Mouse (Mus musculus) heart, adult 18-20 months (tissue): Measurements from ENCODE around the gene Brinp1. TPM values are rescaled to one million over a fixed set of nuclear protein-coding genes. Genes with fewer than 3 reads are reported as not detected.
A peak's percentile ranks its signal among the peaks of the same experiment; 100 is the strongest.

Source experiments
- DNase-seq, 2 experiments: peaks; one replicate each; pipeline ENCODE4 v3.0.0; 2021 to 2022; ENCODE audit warnings: mixed read lengths in 1 of 2
- long read RNA-seq, 2 experiments: library from polyadenylated mRNA; stranded (forward); transcript quantifications; one replicate each; pipeline ENCODE4 v2.0.0; 2021
- total RNA-seq, 2 experiments: library from RNA; stranded (reverse); gene quantifications; 2 replicates each; pipeline ENCODE4 v1.2.3; 2021

Brinp1 gene
- total RNA-seq: under 1 TPM in 1 of 2 experiments, not detected in 1; 0.18 TPM
- long read RNA-seq, experiment 1: 0 reads
- long read RNA-seq, experiment 2: 0 reads

DNA sequence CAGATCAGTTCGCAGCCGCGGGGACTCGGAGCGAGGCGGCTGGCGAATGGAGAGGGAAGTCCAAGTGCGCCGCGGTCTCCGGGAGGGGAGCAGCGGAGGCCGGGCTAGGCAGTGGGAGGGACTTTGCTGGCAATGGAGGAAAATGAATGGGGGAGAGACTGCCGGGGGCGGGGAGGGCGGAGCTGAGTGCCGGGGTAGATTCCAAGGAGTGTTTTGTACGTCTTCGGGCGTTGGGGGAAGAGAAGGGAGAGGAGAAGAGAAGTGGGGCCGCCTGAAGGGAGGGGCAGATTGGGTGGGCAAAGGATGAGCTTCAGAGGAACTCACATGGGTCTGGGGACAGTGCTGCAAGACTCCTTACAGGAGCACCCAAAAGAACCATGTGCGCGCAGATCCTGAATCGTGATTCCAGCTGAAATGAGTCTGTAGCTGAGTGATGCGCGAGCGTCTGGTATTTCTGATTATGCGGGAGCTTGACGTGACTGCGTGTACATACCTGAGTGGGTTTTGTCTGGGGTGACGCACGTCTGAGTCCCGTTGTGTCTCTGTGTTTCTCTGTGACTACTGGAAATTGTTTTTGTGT is at the start of gene Brinp1:
Brinp1 (minus strand) TSS at position 76 of the 580 bp plus-strand sequence.
- no peak for DNase-seq

DNA sequence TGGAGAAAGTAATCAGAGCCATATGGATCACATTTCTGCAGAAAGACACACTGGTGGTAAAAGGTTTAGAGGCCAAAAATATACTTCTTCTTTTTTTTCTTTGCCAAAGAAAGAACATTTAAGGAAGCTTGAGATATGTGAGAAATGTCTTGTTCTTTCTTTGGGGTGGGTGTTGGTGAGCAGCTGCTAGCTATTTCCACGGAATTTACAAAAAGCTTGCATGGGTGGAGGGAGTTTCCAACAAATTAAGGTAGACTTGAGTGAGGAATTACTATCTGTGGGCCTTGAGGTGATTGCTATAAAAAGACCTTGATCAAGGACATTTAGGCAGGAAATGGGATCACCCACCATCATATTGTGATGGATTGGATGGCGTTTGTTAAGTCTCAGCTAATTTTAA is 3.1 kb upstream of the Brinp1 start:
- DNase-seq: no peak

DNA sequence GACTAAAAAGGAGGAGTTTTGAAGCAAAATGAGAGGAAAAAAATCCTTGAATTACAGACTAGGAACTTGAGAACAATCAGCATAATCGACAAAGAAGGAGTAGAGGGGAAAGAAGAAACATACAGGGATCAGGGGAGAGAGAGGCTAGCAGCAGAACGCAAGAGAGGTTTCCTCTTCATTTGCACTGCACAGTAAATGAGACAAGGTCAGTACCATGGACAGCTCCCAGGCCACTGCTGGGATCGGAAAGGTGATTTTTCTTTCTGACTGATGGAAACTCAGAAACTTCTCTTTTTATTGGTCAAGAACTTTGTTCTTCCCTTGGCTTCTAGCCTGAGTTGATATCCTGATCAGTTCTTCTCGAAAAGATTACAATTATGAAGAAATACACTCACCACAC is 1.4 kb upstream of the Brinp1 start:
- peak in 1 of 2 experiments; percentile 47 for DNase-seq

DNA sequence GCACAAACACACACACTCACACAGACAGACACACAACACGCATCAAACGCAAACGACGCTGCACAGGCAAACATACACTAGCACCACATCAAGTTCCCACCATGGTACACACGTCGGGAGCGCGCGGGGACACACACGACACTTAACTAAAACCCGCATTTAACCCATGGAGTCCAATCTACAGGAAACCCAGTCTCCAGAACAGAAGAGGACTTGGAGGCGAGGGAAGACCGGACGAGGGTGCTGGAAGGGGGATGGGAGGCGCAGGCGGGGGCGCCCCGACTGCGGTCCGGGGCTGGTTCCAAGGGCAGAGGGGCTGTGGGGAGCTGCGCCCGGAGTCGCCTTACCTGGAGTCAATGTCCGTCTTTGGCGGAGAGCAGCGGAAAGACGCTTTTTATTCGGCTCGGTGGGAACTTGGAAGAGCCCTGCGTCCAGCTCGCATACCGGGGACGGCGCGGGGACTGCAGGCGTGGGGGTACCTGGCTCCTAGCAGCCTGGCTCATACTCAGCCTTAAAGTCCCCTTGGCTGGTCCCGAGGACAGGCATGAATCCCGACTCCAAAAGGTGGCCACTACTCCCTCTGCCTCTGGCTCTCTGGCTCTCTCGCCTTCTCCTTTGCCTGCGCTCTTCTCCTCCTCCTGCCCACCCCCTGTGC is 403 bp downstream of the Brinp1 start:
- no peak for DNase-seq

DNA sequence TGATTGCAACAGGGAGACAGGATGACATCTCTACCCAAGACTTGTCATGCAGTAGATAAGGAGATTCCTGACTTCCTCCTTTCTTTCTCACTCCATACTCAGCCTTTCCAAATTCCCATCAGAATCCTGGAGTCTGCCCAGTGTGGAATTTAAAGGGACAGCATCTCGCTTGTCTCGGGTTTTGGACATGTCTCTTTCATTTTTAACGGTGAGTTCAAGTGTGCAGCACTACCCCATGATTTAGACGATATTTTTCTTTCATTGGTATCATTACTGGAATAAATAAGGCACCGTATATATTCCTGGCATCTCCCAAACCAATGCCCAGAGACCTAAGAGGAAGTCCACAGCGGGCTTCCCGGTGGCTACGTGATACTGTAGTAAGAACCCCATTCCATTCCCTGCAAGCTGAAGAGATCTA is 1.1 kb downstream of the Brinp1 start:
- no peak for DNase-seq

DNA sequence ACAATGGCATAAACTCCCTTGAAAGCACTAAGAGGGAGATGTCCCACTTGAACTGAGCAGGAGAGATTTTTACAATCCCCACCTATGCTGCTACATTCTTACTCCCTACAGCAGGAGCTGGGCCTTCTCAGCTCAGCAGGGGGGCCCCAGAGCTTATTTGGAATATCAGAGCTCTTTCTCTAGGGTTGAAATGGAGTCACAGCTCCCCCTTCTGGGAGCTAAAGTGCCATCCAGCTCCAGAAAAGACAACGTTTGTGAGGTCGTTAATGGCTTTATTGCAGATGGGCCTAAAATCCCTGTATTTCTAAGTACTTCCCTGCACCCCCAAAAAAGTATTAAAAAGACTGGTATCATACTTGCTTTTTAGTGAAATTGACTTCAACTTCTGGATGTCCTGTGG is 3.6 kb downstream of the Brinp1 start:
- no peak for DNase-seq

DNA sequence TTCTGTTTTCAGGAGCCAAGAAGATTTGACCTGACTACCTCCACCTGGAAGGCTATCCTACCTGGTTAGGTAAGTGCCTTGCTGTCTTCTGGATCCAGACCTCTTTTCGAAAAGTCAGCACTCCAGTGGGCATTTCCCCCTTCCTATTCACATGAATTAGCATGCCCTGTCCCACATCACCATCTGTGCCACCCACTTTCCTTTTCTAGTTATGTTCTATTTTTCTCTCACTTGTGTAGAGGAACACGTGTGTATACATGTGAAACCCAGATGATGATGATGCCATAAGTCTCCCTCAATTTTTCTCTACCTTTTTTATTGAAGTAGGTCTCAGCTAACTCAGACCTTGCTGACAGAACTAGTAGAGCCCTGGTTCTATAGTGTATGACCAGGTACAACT is 11.3 kb downstream of the Brinp1 start:
- no peak for DNase-seq

DNA sequence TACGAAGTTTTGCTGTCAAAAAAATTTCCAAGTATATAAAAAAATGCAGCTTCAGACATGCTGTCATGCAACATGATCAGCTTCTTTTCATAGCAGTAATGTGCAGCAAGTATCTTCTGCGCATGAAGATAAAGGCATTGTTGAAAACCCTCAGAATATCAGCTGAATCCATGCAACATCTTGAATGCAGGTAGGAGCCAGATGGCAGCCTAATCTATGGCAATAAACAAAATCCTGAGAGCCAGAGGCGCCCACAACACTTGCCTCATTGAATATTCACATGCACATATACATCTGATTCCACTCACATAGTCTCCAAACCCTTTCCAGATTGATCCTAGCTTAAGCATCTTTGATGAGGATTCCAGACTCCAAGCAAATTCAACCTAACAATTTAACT is 24.2 kb downstream of the Brinp1 start:
- no peak for DNase-seq

DNA sequence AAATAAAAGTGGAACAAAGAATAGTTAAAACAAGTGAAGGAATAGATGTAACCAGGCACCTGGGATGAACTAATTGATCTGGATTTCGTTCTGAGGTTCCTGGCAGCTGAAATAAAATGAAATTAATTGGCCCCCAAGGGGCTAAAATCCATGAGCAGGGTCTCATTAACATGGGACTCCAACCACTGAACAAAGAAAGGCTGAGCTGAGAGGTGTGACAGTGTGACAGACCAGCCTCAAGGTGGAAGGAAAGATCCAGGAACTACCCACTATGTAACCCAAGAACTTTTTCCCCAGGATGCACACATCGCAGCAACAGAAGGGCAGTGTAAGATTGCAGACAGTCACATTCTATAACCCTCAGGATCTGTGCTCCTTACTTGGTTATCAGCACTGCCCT is 28.1 kb downstream of the Brinp1 start:
- no peak for DNase-seq

DNA sequence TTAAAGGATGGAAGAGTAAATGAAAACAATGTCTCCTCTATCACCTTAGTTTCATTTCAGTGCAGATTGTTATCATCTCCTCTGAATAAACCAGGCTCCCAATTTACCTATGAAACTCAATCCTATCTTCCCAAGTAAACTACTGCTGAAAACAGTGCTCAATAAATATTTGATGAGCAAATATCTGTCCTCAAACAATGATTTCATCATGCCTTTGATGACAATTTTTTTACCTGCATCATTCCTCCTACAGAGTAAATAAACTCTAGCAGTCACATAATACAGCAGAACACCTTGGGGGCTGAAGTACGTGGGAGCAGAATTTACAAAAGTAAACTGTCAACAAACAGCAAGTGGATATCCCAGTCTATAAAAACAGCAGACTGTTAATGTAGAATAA is 31.3 kb downstream of the Brinp1 start:
- no peak for DNase-seq

DNA sequence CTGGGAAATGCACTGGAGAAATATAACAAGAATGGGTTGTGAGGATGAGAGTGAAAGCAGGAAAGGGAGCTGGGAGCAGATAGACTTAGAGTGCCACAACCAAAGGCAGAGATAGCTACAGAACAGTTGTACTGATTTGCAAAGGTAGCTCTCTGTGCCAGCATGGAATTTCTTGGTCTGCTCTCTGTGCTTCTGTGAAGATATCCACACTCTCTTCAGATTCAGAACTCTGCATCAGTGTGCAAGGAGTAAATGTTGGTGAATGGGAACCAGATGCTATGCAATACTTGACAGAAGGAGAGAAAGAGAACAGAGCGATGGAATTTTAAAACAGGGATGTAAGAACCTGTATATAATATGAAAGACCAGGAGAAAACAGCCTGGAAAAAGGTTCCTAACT is 31.7 kb downstream of the Brinp1 start:
- DNase-seq: no peak

DNA sequence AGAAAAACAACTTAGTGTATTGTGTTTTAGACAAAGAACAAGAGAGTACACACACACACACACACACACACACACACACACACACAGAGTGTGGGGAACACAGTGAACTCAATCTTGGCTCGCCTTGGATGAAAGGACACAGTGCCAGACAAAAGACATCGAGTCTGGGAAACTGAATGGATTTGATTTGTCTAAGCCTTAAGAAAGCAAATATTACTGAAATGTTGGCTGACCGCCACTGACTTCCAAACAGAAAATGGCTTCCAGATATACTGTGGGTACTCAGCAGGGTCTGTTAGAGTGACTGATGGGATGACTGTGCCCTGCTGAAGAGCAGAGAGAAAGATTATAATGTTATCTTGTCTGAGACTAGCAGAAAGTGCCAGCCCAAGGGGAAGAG is 34.1 kb downstream of the Brinp1 start:
- DNase-seq: no peak

DNA sequence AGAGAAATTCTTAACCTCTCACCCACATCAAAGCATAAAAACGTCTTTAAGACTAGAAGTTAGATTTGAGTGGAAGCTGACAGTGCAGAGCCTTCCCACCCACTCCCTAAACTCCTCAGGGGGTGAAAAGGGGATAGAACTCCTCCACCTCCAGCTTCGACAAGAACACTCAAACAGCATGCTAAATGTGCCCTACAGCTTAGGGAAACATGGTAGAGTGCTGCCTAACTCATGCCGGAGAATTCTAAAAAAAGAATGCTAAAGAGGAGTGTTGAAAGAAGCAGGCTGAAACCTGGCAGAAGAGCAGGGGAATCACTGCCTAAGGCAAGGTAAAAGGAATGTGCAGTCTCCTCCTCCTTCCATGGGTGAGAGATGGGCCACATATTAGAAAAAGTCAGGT is 43.3 kb downstream of the Brinp1 start:
- no peak for DNase-seq

DNA sequence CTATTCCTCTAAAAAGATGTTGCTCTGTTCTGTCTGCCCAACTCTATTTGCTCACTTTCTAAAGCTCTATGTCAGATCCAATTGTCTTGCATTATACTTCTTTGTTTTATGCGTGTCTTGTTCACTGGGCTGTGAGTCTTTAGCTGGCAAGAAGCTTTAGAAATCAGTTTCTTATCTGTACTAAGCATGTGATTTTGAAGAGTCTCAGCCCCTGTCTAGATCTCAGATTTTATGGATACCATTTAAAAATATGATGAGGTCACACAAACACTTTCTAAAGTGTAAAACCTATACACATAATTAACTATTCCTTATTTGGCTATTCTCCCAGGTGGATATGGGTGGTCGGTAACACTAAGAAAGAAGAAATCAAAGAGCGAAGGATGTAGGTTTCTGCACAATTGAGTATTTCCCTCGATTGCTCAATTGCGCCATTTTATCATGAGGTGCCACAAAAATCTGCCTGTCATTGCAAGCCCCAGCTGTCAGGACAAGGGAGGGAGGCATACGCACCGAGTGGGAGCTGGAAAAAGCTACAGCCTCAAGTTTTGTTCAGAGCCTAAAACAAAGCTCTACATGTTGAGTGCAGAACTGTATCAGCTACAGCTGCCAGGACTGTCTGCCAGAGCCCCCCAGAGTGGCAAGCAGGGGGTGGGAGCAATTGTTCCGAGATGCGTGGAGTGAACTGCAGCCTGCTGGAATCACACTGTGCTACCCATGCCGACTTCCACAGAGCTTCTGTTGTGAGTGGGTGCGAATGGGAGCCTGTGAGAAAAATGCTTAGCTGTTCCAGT is 47.6 kb downstream of the Brinp1 start:
- no peak for DNase-seq

DNA sequence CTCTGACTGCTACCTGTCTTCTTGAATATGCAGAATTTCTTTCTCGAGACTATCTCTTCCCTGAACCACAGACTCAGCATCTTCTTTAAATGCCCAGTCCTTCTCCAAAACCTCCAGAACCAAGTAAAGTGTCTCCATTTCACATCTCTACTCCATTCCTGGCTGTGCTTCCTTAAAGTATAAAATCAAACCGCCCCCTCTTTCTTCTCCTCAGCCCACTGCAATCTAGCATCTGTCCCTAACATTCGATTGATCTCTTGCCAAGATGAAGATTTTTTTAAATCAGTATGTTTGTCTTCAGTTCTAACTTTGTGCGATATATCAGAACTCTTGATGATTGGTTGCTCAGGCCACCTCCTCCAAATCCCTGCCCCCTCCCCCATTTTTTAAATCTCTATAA is 63.7 kb downstream of the Brinp1 start:
- no peak for DNase-seq

DNA sequence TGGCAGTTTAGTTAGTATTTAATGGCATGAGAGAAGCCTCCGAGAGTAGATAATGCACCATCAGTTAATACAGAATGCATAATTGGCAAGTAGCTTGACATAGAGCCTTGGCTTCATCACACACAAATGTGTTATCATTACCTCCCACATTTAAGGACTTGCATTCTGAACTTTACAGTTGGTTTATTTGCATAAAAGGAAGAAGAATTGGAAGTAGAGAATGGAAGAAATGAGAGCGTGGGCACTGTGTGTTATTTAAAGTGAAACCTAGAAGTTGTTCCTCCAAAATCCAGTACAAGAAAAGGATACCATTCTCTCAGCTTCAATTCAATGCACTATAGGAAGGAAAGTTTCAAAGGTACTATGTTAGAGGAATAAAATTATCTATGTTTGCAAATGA is 67.9 kb downstream of the Brinp1 start:
- no peak for DNase-seq

DNA sequence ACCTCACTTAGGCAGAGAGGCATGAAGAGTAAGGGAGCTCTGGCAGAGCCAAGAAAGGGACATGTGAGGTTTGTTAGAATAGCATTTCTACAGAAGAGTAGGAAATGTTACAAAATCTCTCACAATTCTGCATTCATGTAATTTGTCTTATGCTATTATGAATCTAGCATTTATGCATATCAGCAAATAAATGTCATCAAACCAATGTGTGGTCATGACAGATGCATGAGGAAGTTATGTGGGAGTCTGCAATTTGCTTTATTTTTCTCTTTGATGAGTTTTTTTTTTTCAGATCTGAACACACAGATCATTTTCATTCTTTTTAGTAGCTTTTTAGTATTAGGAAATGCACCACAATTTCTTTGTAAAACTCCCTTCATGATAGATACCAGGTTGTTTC is 82.2 kb downstream of the Brinp1 start:
- no peak for DNase-seq

DNA sequence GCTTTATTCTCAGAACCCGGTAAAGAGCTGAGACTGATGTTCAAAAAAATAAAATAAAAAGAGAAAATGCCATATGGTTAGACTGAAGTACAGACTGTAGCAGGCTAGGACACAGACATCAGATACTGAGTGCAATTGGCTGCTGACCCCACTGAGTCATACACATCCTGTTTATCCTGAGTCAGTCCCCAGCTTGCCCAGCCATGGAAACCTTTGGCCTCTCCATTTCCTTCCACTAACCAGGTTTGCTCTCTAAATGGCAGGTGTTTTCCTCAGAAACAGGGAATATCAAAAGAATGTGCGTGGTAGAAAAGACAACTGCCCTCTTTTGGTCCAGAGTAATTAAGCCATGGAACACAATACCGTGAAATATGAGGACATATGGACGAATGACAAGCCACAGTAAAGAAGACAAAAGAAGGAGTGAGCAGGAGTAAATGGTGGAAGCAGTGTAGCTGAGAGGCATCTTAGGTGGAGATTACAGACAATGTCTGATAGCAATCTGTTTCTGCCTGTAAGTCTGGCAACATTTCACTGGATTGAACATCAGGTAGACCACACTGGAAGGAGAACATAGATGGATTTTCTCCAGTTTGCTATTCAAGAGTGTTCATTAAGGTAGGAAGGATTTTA is 88.9 kb downstream of the Brinp1 start:
- no peak for DNase-seq

DNA sequence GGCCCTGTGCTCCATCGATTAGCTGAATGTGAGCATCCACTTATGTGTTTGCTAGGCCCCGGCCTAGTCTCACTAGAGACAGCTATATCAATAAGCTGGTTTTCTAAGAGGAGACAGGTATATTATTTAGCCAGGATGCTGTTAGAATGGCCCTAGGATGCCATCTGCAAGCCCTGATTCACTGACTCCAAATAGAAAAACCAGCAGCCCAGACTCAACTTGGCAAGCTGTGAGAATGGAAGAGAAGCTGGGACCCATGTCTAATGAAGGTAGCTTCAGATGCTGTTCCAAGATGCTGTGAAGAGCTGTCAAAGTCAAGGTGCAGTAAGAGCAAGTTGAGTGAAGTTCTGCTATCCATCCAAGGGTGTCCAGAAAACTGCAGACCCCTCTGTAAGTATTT is 89.5 kb downstream of the Brinp1 start:
- DNase-seq: no peak

DNA sequence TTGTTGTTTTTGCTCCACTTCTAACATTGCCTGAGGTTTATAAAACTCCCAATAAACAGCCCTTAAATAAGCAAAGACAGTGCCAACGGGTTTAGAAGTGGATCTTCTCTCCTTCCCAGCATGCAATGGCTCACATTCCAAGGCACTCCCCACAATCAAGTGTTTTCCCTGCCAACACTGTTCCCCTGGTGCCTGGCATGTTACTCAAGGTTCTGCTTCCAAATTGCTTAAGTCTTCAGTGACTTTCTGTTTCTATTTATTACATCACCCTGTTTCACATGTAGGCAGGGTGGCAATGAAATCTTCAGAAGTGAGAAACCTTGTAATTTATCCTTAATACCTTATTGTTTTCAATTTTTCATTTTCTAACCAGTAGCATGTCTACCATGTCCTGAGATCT is 97.3 kb downstream of the Brinp1 start:
- peak in 1 of 2 experiments; percentile 2 for DNase-seq

DNA sequence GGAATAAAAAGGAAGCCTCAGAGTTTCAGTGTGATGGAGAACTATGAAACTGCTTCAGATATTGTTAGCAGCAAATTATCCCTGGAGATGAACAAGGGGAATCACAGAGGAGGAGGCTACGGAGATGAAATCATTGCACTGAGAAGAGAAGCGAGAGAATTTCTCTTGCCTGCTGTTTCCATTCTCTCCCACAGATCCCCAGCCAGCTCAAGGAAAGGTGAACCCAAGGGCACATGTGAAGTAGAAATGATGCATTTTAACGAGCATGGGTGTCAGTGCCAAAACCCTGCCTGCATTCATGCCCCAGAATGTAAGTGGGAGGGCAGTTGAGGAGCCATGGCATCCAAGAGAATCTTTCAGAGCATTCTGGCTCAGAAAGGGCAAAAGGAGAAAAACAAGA is 104.5 kb downstream of the Brinp1 start:
- DNase-seq: no peak

DNA sequence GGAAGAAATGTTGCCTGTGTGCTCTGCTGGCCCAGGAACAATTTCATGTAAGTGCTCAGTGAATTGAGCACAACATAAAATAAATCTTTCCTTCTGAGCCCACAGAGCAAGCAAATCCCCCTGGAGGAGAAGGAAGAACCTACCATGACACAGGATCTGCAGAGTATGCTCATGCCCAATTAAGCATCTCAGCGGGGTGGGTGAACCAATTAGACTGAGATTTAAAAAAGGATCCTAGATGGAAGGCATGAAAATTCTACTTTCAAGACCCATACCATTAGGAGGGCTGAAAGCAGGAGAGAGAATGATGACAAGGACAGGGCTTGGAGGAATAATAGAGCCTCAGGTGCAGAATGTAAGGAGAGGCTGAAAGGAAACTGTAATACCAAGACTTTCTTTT is 107.2 kb downstream of the Brinp1 start:
- DNase-seq: no peak

DNA sequence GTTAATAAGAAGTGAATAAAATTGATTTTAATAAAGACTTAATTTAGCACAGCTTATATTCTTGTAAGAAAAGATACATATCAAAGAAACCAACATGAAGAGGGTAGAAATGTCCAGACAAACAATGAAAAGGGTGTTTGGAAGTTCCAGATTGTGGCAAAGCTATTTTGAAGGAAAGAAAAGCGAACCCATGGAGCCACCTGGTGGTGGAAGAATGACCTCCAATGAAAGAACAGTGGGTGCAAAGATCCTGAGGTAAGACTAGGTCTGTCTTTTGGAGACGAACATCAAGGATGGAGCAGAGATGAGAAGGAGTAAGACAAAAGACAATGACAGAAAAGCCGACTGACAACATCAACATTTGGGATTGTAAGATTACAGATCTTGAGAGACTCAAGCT is 108.2 kb downstream of the Brinp1 start:
- peak in 1 of 2 experiments; percentile 29 for DNase-seq
